Mouse (Mus musculus): ENCODE results near the gene Bola2. TPM values are rescaled to one million over a fixed set of nuclear protein-coding genes. Genes with fewer than 3 reads are reported as not detected.
A peak's percentile ranks its signal among the peaks of the same experiment; 100 is the strongest.

The Bola2 gene
- polyA plus RNA-seq, 1 experiment from 2014 or later: 86.5 TPM

DNA sequence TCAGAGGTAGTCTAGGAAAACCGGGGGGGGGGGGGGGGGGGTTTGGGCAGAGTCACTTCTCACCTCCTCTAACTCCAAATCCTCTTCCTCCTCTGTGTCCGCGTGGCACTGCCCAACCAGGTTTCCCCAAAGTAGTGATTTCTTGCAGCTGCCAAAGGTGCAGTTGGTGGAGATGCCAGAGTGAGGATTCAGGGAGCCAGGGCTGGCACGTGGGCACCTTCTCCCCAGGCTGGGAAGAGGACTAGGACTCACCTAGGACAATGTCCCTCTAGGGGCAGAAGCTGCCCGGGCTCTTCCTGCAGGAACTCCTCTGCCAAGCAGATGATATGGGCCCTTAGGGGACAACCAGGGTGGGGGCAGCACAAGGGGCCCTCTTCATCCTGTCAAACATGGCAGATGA, 3.5 kb upstream of the Bola2 start:
- no peak for TF ChIP-seq EP300 (IDR thresholded peaks at IDR 0.05; ENCODE audit: low read depth)
- no peak for TF ChIP-seq CTCF (IDR thresholded peaks at IDR 0.05; ENCODE audit: low read depth)
- Histone ChIP-seq H3K27me3 (ENCODE audit: insufficient read depth, low read length) (no peaks in the 10 kb centered on the region), H3K36me3 (replicated peaks; ENCODE audit: insufficient read depth, low read length) (peaks cover 14% of the 10 kb centered on the region; the same call in 1 of the 2 replicates), H3K4me1 (ENCODE audit: insufficient read depth) (peaks cover 25% of the 10 kb centered on the region), H3K9me3 (ENCODE audit: low read length) (no peaks in the 10 kb centered on the region), H3K9ac (replicated peaks) (no peak overlapping the region), H3K4me3 (ENCODE audit: low read depth, low read length) (no peak overlapping the region), H3K27ac (ENCODE audit: low read depth) (no peak overlapping the region; the same call in 1 of the 2 replicates), H3K4me2 (ENCODE audit: low read depth, low read length) (no peak overlapping the region)
- 76% methylated on average over 5 of the region's 5 CpGs for WGBS (ENCODE audit: insufficient replicate concordance)
- DNase-seq (no peak), ATAC-seq (no peak)

GRCm38 (mm10) chr7:126692426-126692825, 2.8 kb upstream of the Bola2 start:
- WGBS (ENCODE audit: insufficient replicate concordance): 89% methylated on average over 26 of the region's 26 CpGs
- TF ChIP-seq EP300 (IDR thresholded peaks at IDR 0.05; ENCODE audit: low read depth) (no peak), CTCF (IDR thresholded peaks at IDR 0.05; ENCODE audit: low read depth) (no peak)
- H3K9ac ChIP-seq (replicated peaks): no peak overlapping the region

GRCm38 (mm10) chr7:126693256-126693655, 1.9 kb upstream of the Bola2 start:
- H3K4me3 ChIP-seq (ENCODE audit: low read depth, low read length): no peak overlapping the region
- H3K9ac ChIP-seq (replicated peaks): no peak overlapping the region
- H3K36me3 ChIP-seq (replicated peaks; ENCODE audit: insufficient read depth, low read length): peaks cover 16% of the 10 kb centered on the region; the same call in 1 of the 2 replicates
- H3K27ac ChIP-seq (ENCODE audit: low read depth): no peak overlapping the region
- TF ChIP-seq CTCF (IDR thresholded peaks at IDR 0.05; ENCODE audit: low read depth): peak; percentile 96
- TF ChIP-seq EP300 (IDR thresholded peaks at IDR 0.05; ENCODE audit: low read depth): no peak
- 27% methylated on average over 3 of the region's 3 CpGs for WGBS (ENCODE audit: insufficient replicate concordance)
- DNase-seq (peak; percentile 89), ATAC-seq (no peak)
- no peaks in the 10 kb centered on the region for H3K9me3 ChIP-seq (ENCODE audit: low read length)
- H3K4me2 ChIP-seq (ENCODE audit: low read depth, low read length): no peak overlapping the region
- peaks cover 26% of the 10 kb centered on the region for H3K4me1 ChIP-seq (ENCODE audit: insufficient read depth)
- H3K27me3 ChIP-seq (ENCODE audit: insufficient read depth, low read length): no peaks in the 10 kb centered on the region

More at GRCm38 (mm10) chr7:126692426-126692825, 2.8 kb upstream of the Bola2 start:
- Histone ChIP-seq H3K9me3 (ENCODE audit: low read length) (no peaks in the 10 kb centered on the region), H3K27me3 (ENCODE audit: insufficient read depth, low read length) (no peaks in the 10 kb centered on the region), H3K27ac (ENCODE audit: low read depth) (no peak overlapping the region), H3K4me3 (ENCODE audit: low read depth, low read length) (no peak overlapping the region), H3K36me3 (replicated peaks; ENCODE audit: insufficient read depth, low read length) (peaks cover 14% of the 10 kb centered on the region; the same call in 1 of the 2 replicates), H3K4me2 (ENCODE audit: low read depth, low read length) (no peak overlapping the region), H3K4me1 (ENCODE audit: insufficient read depth) (peaks cover 26% of the 10 kb centered on the region)
- DNase-seq (no peak), ATAC-seq (no peak)

DNA sequence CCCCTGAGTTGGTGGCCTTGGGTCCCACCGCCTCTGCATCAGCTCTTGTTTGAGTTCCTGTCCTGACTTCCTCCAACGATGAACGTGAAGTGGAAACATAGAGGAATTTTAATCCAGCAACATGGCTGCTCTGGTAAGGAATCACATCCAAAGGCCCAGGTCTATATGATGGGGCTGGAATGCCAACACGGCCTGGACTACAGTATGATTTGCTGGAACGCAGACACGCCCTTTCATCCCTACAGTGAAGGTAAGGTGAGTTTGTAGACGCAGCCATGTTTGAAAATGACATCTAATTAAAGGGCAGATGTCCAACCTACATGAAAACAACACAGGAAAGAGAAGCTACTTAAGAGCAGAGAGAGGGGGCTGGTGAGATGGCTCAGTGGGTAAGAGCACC, 1.4 kb upstream of the Bola2 start:
- WGBS (ENCODE audit: insufficient replicate concordance): 76% methylated on average over 7 of the region's 7 CpGs
- ATAC-seq: no peak
- H3K9ac ChIP-seq (replicated peaks): no peak overlapping the region

GRCm38 (mm10) chr7:126694441-126695051, 655 bp upstream of the Bola2 start:
- peaks cover 21% of the 10 kb centered on the region for H3K36me3 ChIP-seq (replicated peaks; ENCODE audit: insufficient read depth, low read length)
- no peak overlapping the region for H3K27ac ChIP-seq (ENCODE audit: low read depth)
- DNase-seq (no peak), ATAC-seq (no peak)
- 57% methylated on average over 10 of the region's 10 CpGs for WGBS (ENCODE audit: insufficient replicate concordance)
- H3K27me3 ChIP-seq (ENCODE audit: insufficient read depth, low read length): no peaks in the 10 kb centered on the region
- peak overlapping the region; percentile 62 for H3K4me3 ChIP-seq (ENCODE audit: low read depth, low read length)
- H3K4me1 ChIP-seq (ENCODE audit: insufficient read depth): peaks cover 19% of the 10 kb centered on the region
- H3K9me3 ChIP-seq (ENCODE audit: low read length): no peaks in the 10 kb centered on the region
- TF ChIP-seq EP300 (IDR thresholded peaks at IDR 0.05; ENCODE audit: low read depth) (no peak), CTCF (IDR thresholded peaks at IDR 0.05; ENCODE audit: low read depth) (no peak)
- H3K9ac ChIP-seq (replicated peaks): no peak overlapping the region; the same call in 1 of the 2 replicates
- H3K4me2 ChIP-seq (ENCODE audit: low read depth, low read length): peak overlapping the region; percentile 84

More for the DNA sequence above, 1.4 kb upstream of the Bola2 start:
- no peak overlapping the region for H3K4me3 ChIP-seq (ENCODE audit: low read depth, low read length)
- peaks cover 16% of the 10 kb centered on the region for H3K36me3 ChIP-seq (replicated peaks; ENCODE audit: insufficient read depth, low read length)
- no peaks in the 10 kb centered on the region for H3K9me3 ChIP-seq (ENCODE audit: low read length)
- no peak for DNase-seq
- H3K27ac ChIP-seq (ENCODE audit: low read depth): no peak overlapping the region
- TF ChIP-seq EP300 (IDR thresholded peaks at IDR 0.05; ENCODE audit: low read depth) (no peak), CTCF (IDR thresholded peaks at IDR 0.05; ENCODE audit: low read depth) (no peak)
- no peak overlapping the region for H3K4me2 ChIP-seq (ENCODE audit: low read depth, low read length)
- H3K4me1 ChIP-seq (ENCODE audit: insufficient read depth): peaks cover 21% of the 10 kb centered on the region
- no peaks in the 10 kb centered on the region for H3K27me3 ChIP-seq (ENCODE audit: insufficient read depth, low read length)

GRCm38 (mm10) chr7:126695631-126696207, 518 bp downstream of the Bola2 start, which contains the start of gene Slx1b:
Slx1b (minus strand) TSS chr7:126695784.
- DNase-seq (peak; percentile 96), ATAC-seq (peak; percentile 95)
- Histone ChIP-seq H3K27ac (ENCODE audit: low read depth) (peak within 1 kb of the TSS; percentile 84), H3K4me3 (ENCODE audit: low read depth, low read length) (peak within 1 kb of the TSS; percentile 62), H3K36me3 (replicated peaks; ENCODE audit: insufficient read depth, low read length) (peaks cover 27% of the 10 kb centered on the region), H3K9me3 (ENCODE audit: low read length) (no peaks in the 10 kb centered on the region), H3K27me3 (ENCODE audit: insufficient read depth, low read length) (no peaks in the 10 kb centered on the region), H3K9ac (replicated peaks) (peak within 1 kb of the TSS; percentile 69), H3K4me1 (ENCODE audit: insufficient read depth) (peaks cover 13% of the 10 kb centered on the region), H3K4me2 (ENCODE audit: low read depth, low read length) (peak within 1 kb of the TSS; percentile 84)
- under 1% methylated on average over 40 of the region's 40 CpGs for WGBS (ENCODE audit: insufficient replicate concordance)
- peak; percentile 99 for TF ChIP-seq CTCF (IDR thresholded peaks at IDR 0.05; ENCODE audit: low read depth)
- TF ChIP-seq EP300 (IDR thresholded peaks at IDR 0.05; ENCODE audit: low read depth): peak; percentile 70; the same call in 1 of the 2 replicates
